Mouse (Mus musculus) heart, embryonic 12.5 days (tissue): Measurements from ENCODE around the gene Prnp. TPM values are rescaled to one million over a fixed set of nuclear protein-coding genes. Genes with fewer than 3 reads are reported as not detected.

Source experiments
- ATAC-seq: fragments of 200-750 bp; cut with Nextera tagmentation; 2 replicates; pipeline ENCODE4 v1.8.0; 2017; ENCODE audit warnings: moderate TSS enrichment, moderate library complexity; ENCODE audit not compliant: insufficient number of reproducible peaks, low FRiP score
- H3K27ac ChIP-seq: fragments of 300-500 bp; sonication (generic); 2 replicates; pipeline ENCODE4 v1.5.1; 2016; ENCODE audit warnings: mild to moderate bottlenecking, moderate library complexity; ENCODE audit not compliant: poor library complexity, severe bottlenecking
- H3K27me3 ChIP-seq: fragments of 300-500 bp; sonication (generic); replicated peaks from 2 replicates; pipeline ENCODE4 v1.6.1; 2016; ENCODE audit warnings: mild to moderate bottlenecking, moderate library complexity
- H3K36me3 ChIP-seq: fragments of 300-500 bp; sonication (generic); 2 replicates; pipeline ENCODE4 v1.6.1; 2016; ENCODE audit warnings: mild to moderate bottlenecking, moderate library complexity
- H3K4me1 ChIP-seq: fragments of 300-500 bp; sonication (generic); replicated peaks from 2 replicates; pipeline ENCODE4 v1.6.1; 2016; ENCODE audit warnings: mild to moderate bottlenecking
- H3K4me2 ChIP-seq: fragments of 300-500 bp; sonication (generic); 2 replicates; pipeline ENCODE4 v1.6.1; 2016; ENCODE audit warnings: mild to moderate bottlenecking, moderate library complexity
- H3K4me3 ChIP-seq: fragments of 300-500 bp; sonication (generic); 2 replicates; pipeline ENCODE4 v1.5.1; 2016; ENCODE audit warnings: mild to moderate bottlenecking
- H3K9ac ChIP-seq: fragments of 300-500 bp; sonication (generic); 2 replicates; pipeline ENCODE4 v1.6.1; 2016; ENCODE audit warnings: mild to moderate bottlenecking, moderate library complexity
- H3K9me3 ChIP-seq: fragments of 300-500 bp; sonication (generic); replicated peaks from 2 replicates; pipeline ENCODE4 v1.6.1; 2016; ENCODE audit warnings: mild to moderate bottlenecking, moderate library complexity
- WGBS: fragments of 180-500 bp; shearing (Covaris S2); methylation state at CpG from one replicate; pipeline ENCODE4 v1.1.7; 2016; 5-methylcytosine and 5-hydroxymethylcytosine counted together
- polyA plus RNA-seq: library from polyadenylated mRNA; unstranded; fragments of >200 nt; fragmentation: Nextera tagmentation; extraction: Ambion mirVana; gene quantifications from 2 replicates; pipeline ENCODE4 v1.2.1, GENCODE M21; 2016

Prnp gene
- polyA plus RNA-seq, 1 experiment from 2014 or later: 89.1 TPM

DNA sequence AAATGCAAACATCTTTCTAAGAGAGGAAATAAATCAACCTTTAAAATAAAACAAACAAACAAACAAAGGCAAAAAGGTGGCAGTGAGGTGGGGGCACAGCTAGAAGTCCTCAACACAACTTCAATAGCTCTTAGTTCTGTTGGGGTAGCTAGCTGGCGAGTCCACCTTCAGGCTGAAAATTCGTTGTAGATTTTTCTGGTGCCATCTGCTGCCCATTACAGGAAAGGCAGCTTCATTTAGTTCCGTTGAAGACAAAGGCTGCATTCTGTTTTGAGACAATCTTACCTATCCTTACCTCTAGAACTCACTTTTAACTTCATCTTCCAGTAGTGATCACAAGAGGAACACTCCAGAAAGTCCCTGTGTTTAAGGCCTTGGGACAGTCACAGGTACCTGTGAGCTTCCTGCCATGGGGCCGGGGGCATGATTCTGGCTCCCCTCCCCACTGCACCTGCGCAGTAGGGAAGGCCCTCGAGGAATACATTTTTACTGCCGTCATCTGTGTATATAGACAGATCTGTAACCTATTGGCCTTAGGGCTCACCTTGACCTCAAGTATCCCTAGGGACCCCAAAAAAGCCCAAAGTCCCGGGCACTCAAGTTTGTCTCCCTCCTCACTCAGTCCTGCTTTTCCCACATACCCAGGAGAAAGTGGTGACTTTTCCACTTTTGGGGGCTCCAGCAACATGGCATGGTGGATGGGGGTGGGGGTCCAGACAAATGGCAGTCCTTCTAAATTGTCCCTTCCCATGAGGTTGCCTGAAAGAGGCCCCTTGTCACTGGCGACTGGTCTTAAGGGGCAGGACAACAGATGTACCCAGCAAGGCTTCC, 40.3 kb downstream of the Prnp start:
- Histone ChIP-seq H3K4me2 (peak overlapping the region; percentile 49; the same call in 1 of the 2 replicates), H3K36me3 (no peaks in the 10 kb centered on the region), H3K9me3 (no peaks in the 10 kb centered on the region), H3K9ac (no peak overlapping the region), H3K4me1 (peaks cover 33% of the 10 kb centered on the region), H3K27me3 (peaks cover 23% of the 10 kb centered on the region), H3K4me3 (no peak overlapping the region), H3K27ac (no peak overlapping the region)
- no peak for ATAC-seq
- WGBS: 49% methylated on average over 9 of the region's 9 CpGs

GRCm38 (mm10) chr2:131950598-131951095, 40.9 kb downstream of the Prnp start, which contains the start of gene Prnd:
Prnd (plus strand) TSS chr2:131950861.
- peaks cover 27% of the 10 kb centered on the region for H3K4me1 ChIP-seq
- ATAC-seq: no peak
- no peak within 1 kb of the TSS for H3K27ac ChIP-seq
- H3K9me3 ChIP-seq: no peaks in the 10 kb centered on the region
- WGBS: 5% methylated on average over 11 of the region's 11 CpGs
- H3K36me3 ChIP-seq: no peaks in the 10 kb centered on the region
- peak within 1 kb of the TSS; percentile 49 for H3K4me2 ChIP-seq
- peak within 1 kb of the TSS; percentile 33; the same call in 1 of the 2 replicates for H3K9ac ChIP-seq
- no peak within 1 kb of the TSS for H3K4me3 ChIP-seq
- H3K27me3 ChIP-seq: peaks cover 23% of the 10 kb centered on the region

DNA sequence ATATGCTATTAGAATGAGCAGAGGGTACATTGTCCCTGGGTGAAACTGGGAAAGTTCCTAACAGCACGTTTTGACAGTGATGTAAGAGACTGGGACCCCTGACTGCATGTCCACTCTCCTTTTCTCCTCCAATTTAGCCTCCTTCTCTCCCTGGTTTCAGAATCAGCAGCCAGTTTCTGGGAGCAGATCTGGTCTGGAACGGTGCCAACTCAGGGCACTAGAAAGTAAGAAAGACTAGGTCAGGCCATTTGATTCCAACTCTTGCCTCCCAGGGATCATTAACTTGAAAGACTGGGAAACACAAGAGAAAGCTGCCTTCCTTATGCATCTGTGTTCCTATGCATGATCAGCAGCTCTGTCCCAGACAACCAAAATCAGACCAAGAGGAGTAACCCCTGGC, 42.7 kb downstream of the Prnp start:
- peaks cover 27% of the 10 kb centered on the region for H3K4me1 ChIP-seq
- H3K4me3 ChIP-seq: no peak overlapping the region
- H3K9me3 ChIP-seq: no peaks in the 10 kb centered on the region
- peak overlapping the region; percentile 70; the same call in 1 of the 2 replicates for H3K4me2 ChIP-seq
- H3K27me3 ChIP-seq: peaks cover 23% of the 10 kb centered on the region
- no peak overlapping the region for H3K9ac ChIP-seq
- ATAC-seq: no peak
- 43% methylated on average over 2 of the region's 2 CpGs for WGBS
- H3K27ac ChIP-seq: no peak overlapping the region
- H3K36me3 ChIP-seq: no peaks in the 10 kb centered on the region

GRCm38 (mm10) chr2:131952961-131953538, 43.3 kb downstream of the Prnp start:
- Histone ChIP-seq H3K27me3 (peaks cover 23% of the 10 kb centered on the region), H3K9ac (peak overlapping the region; percentile 50; the same call in 1 of the 2 replicates), H3K9me3 (no peaks in the 10 kb centered on the region), H3K4me3 (peak overlapping the region; percentile 31), H3K4me1 (peaks cover 29% of the 10 kb centered on the region), H3K4me2 (peak overlapping the region; percentile 70), H3K27ac (no peak overlapping the region), H3K36me3 (no peaks in the 10 kb centered on the region)
- no peak for ATAC-seq
- 11% methylated on average over 29 of the region's 29 CpGs for WGBS

GRCm38 (mm10) chr2:131953711-131954110, 44.0 kb downstream of the Prnp start:
- peaks cover 23% of the 10 kb centered on the region for H3K27me3 ChIP-seq
- no peak overlapping the region for H3K9ac ChIP-seq
- ATAC-seq: no peak
- whole genome bisulfite sequencing: 80% methylated on average over 4 of the region's 4 CpGs
- no peaks in the 10 kb centered on the region for H3K36me3 ChIP-seq
- peaks cover 31% of the 10 kb centered on the region for H3K4me1 ChIP-seq
- no peaks in the 10 kb centered on the region for H3K9me3 ChIP-seq
- H3K4me2 ChIP-seq: peak overlapping the region; percentile 70
- H3K4me3 ChIP-seq: peak overlapping the region; percentile 31; the same call in 1 of the 2 replicates
- no peak overlapping the region for H3K27ac ChIP-seq

GRCm38 (mm10) chr2:131954835-131955234, 45.1 kb downstream of the Prnp start:
- H3K27me3 ChIP-seq: peaks cover 23% of the 10 kb centered on the region
- no peak overlapping the region; the same call in 1 of the 2 replicates for H3K9ac ChIP-seq
- peak overlapping the region; percentile 70 for H3K4me2 ChIP-seq
- H3K9me3 ChIP-seq: no peaks in the 10 kb centered on the region
- peak; percentile 67 for ATAC-seq
- H3K27ac ChIP-seq: peak overlapping the region; percentile 4
- H3K4me1 ChIP-seq: peaks cover 31% of the 10 kb centered on the region
- 29% methylated on average over 9 of the region's 9 CpGs for WGBS
- H3K4me3 ChIP-seq: peak overlapping the region; percentile 44
- no peaks in the 10 kb centered on the region for H3K36me3 ChIP-seq

DNA sequence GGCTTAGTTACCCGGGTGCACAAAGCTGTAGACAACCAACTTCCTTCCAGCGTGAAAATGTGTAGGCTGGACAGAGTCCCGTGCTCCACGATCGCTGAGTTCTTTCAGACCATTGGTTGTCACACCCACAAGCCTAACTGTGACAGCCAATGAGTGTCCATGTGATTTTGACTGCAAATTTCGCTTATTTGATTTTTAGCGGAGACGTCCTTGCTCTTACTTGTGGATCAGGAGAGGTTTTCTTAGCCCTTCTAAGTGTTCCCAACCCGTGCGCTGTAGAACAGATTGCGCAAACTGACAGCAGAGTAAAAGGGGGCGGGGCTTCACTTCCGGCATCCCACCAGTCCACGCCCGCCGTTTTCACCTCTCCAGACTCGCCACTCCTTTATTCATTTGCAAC, 45.5 kb downstream of the Prnp start:
- Histone ChIP-seq H3K4me3 (peak overlapping the region; percentile 44), H3K4me2 (peak overlapping the region; percentile 70), H3K4me1 (peaks cover 31% of the 10 kb centered on the region), H3K9ac (no peak overlapping the region), H3K27me3 (peaks cover 23% of the 10 kb centered on the region), H3K27ac (peak overlapping the region; percentile 4; the same call in 1 of the 2 replicates), H3K9me3 (no peaks in the 10 kb centered on the region), H3K36me3 (no peaks in the 10 kb centered on the region)
- ATAC-seq: peak; percentile 60
- 4% methylated on average over 17 of the region's 17 CpGs for WGBS

GRCm38 (mm10) chr2:131956336-131957256, 46.9 kb downstream of the Prnp start:
- WGBS: 70% methylated on average over 7 of the region's 7 CpGs
- Histone ChIP-seq H3K27me3 (peaks cover 21% of the 10 kb centered on the region), H3K36me3 (no peaks in the 10 kb centered on the region), H3K9me3 (no peaks in the 10 kb centered on the region), H3K4me2 (no peak overlapping the region), H3K9ac (no peak overlapping the region), H3K4me1 (peaks cover 25% of the 10 kb centered on the region), H3K27ac (no peak overlapping the region), H3K4me3 (no peak overlapping the region)
- no peak for ATAC-seq

- WGBS: 43% methylated on average over 9 of the region's 9 CpGs
- no peak for ATAC-seq
- Histone ChIP-seq H3K36me3 (no peaks in the 10 kb centered on the region), H3K4me3 (no peak overlapping the region), H3K27ac (no peak overlapping the region), H3K4me2 (no peak overlapping the region), H3K4me1 (peaks cover 20% of the 10 kb centered on the region), H3K9me3 (no peaks in the 10 kb centered on the region), H3K9ac (no peak overlapping the region), H3K27me3 (peaks cover 16% of the 10 kb centered on the region; the same call in 1 of the 2 replicates)
These were observed 48.0 kb downstream of the Prnp start for GRCm38 (mm10) chr2:131957731-131958222.

DNA sequence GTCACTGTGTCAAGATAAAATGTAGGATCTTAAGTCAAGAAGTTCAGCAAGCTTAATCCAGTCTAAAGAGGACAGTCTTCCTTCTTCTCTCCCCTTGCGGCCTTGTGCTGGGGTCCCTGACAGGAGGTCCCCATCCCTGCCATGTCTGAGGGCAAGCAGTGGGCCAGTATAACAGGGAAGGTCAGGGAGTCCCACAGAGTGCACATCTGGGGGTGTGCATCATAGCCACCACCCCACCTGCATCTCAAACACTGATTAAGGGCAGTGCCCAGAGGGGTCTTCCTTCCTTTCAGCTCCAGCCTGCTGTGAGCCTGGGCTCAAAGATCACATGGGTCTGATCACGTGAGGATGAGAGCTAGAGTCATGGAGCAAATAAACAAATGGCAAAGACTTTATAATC, 51.9 kb downstream of the Prnp start:
- no peak overlapping the region for H3K4me3 ChIP-seq
- H3K9ac ChIP-seq: no peak overlapping the region
- no peaks in the 10 kb centered on the region for H3K27me3 ChIP-seq
- H3K36me3 ChIP-seq: no peaks in the 10 kb centered on the region
- 60% methylated on average over 2 of the region's 2 CpGs for WGBS
- H3K27ac ChIP-seq: no peak overlapping the region
- no peak overlapping the region for H3K4me2 ChIP-seq
- no peak for ATAC-seq
- H3K4me1 ChIP-seq: 0 out of 2 replicates have a peak, but pooled peaks cover 4% of the 10 kb centered on the region
- no peaks in the 10 kb centered on the region for H3K9me3 ChIP-seq
